Mouse (Mus musculus): ENCODE data around the gene Art3. TPM values are rescaled to one million over a fixed set of nuclear protein-coding genes. Genes with fewer than 3 reads are reported as not detected.
"Not testable (repeated sequence)": the region's sequence is repeated elsewhere in the genome, so short reads cannot be mapped to it uniquely, and the experiment has no call there.

Gene Art3
- polyA plus RNA-seq, 1 experiment from 2014 or later: 3.9 TPM

GRCm38 (mm10) chr5:92348794-92349413 is 17.3 kb downstream of the Art3 start, which contains the start of gene Cxcl10:
Gene Cxcl10 (minus strand): TSS chr5:92348889.
- Histone ChIP-seq H3K4me2 (peak within 1 kb of the TSS; percentile 55), H3K4me3 (replicated peaks) (peak within 1 kb of the TSS; percentile 29), H3K36me3 (no peaks in the 10 kb centered on the region), H3K9ac (0 out of 2 replicates have a peak within 1 kb of the TSS, but pooled peaks have one; percentile 10), H3K27me3 (no peaks in the 10 kb centered on the region), H3K4me1 (peaks cover 16% of the 10 kb centered on the region), H3K9me3 (replicated peaks) (no peaks in the 10 kb centered on the region), H3K27ac (no peak within 1 kb of the TSS)
- WGBS: 16% methylated on average over 14 of the region's 14 CpGs
- ATAC-seq (replicated peaks; ENCODE audit: low FRiP score): peak; percentile 52

- Histone ChIP-seq H3K9me3 (replicated peaks) (no peaks in the 10 kb centered on the region), H3K4me1 (peaks cover 16% of the 10 kb centered on the region), H3K27me3 (no peaks in the 10 kb centered on the region), H3K4me3 (replicated peaks) (no peak overlapping the region), H3K9ac (no peak overlapping the region), H3K36me3 (no peaks in the 10 kb centered on the region), H3K4me2 (no peak overlapping the region), H3K27ac (no peak overlapping the region)
- ATAC-seq (replicated peaks; ENCODE audit: low FRiP score): no peak
- WGBS: 79% methylated on average over 7 of the region's 7 CpGs
Measured at GRCm38 (mm10) chr5:92349731-92350130, 18.1 kb downstream of the Art3 start.

GRCm38 (mm10) chr5:92352716-92353115 is 21.1 kb downstream of the Art3 start:
- not testable (repeated sequence) for H3K9ac ChIP-seq; H3K27ac ChIP-seq; ATAC-seq (replicated peaks; ENCODE audit: low FRiP score); H3K27me3 ChIP-seq; H3K36me3 ChIP-seq; H3K4me3 ChIP-seq (replicated peaks); H3K4me2 ChIP-seq; H3K9me3 ChIP-seq (replicated peaks)
- WGBS: 74% methylated on average over 4 of the region's 4 CpGs
- peaks cover 16% of the 10 kb centered on the region for H3K4me1 ChIP-seq

GRCm38 (mm10) chr5:92353517-92353916 is 21.9 kb downstream of the Art3 start:
- no peak overlapping the region for H3K27ac ChIP-seq
- no peak overlapping the region for H3K9ac ChIP-seq
- no peaks in the 10 kb centered on the region for H3K36me3 ChIP-seq
- H3K9me3 ChIP-seq (replicated peaks): no peaks in the 10 kb centered on the region
- H3K4me1 ChIP-seq: peaks cover 9% of the 10 kb centered on the region
- 51% methylated on average over 11 of the region's 11 CpGs for WGBS
- ATAC-seq (replicated peaks; ENCODE audit: low FRiP score): no peak
- peak overlapping the region; percentile 28 for H3K4me3 ChIP-seq (replicated peaks)
- H3K27me3 ChIP-seq: no peaks in the 10 kb centered on the region
- H3K4me2 ChIP-seq: peak overlapping the region; percentile 41

- 0 out of 2 replicates have a peak, but pooled peaks cover 2% of the 10 kb centered on the region for H3K4me1 ChIP-seq
- H3K4me3 ChIP-seq (replicated peaks): no peak overlapping the region
- no peaks in the 10 kb centered on the region for H3K9me3 ChIP-seq (replicated peaks)
- no peak overlapping the region for H3K27ac ChIP-seq
- H3K36me3 ChIP-seq: no peaks in the 10 kb centered on the region
- no peak overlapping the region for H3K9ac ChIP-seq
- no peak for ATAC-seq (replicated peaks; ENCODE audit: low FRiP score)
- no peaks in the 10 kb centered on the region for H3K27me3 ChIP-seq
- WGBS: 30% methylated on average over 12 of the region's 12 CpGs
- no peak overlapping the region for H3K4me2 ChIP-seq
Measured at GRCm38 (mm10) chr5:92358033-92358432, 26.4 kb downstream of the Art3 start.

- no peak overlapping the region for H3K9ac ChIP-seq
- WGBS: 76% methylated on average over 11 of the region's 11 CpGs
- H3K4me1 ChIP-seq: no peaks in the 10 kb centered on the region
- no peak overlapping the region for H3K27ac ChIP-seq
- H3K27me3 ChIP-seq: no peaks in the 10 kb centered on the region
- no peak overlapping the region for H3K4me2 ChIP-seq
- H3K36me3 ChIP-seq: no peaks in the 10 kb centered on the region
- no peaks in the 10 kb centered on the region for H3K9me3 ChIP-seq (replicated peaks)
- H3K4me3 ChIP-seq (replicated peaks): no peak overlapping the region
- no peak for ATAC-seq (replicated peaks; ENCODE audit: low FRiP score)
Measured at GRCm38 (mm10) chr5:92358767-92359455, 27.3 kb downstream of the Art3 start.

GRCm38 (mm10) chr5:92363179-92363578 is 31.6 kb downstream of the Art3 start:
- H3K9ac ChIP-seq: no peak overlapping the region
- no peak for ATAC-seq (replicated peaks; ENCODE audit: low FRiP score)
- 11% methylated on average over 4 of the region's 4 CpGs for WGBS

GRCm38 (mm10) chr5:92364011-92364410 is 32.4 kb downstream of the Art3 start:
- Histone ChIP-seq H3K27me3 (0 out of 2 replicates have a peak, but pooled peaks cover 4% of the 10 kb centered on the region), H3K4me3 (replicated peaks) (no peak overlapping the region), H3K4me1 (peaks cover 5% of the 10 kb centered on the region; the same call in 1 of the 2 replicates), H3K9ac (no peak overlapping the region), H3K4me2 (no peak overlapping the region), H3K27ac (no peak overlapping the region), H3K9me3 (replicated peaks) (no peaks in the 10 kb centered on the region), H3K36me3 (no peaks in the 10 kb centered on the region)
- WGBS: 88% methylated on average over 5 of the region's 5 CpGs
- no peak for ATAC-seq (replicated peaks; ENCODE audit: low FRiP score)

More at GRCm38 (mm10) chr5:92363179-92363578, 31.6 kb downstream of the Art3 start:
- Histone ChIP-seq H3K4me2 (no peak overlapping the region), H3K4me1 (peaks cover 4% of the 10 kb centered on the region; the same call in 1 of the 2 replicates), H3K4me3 (replicated peaks) (no peak overlapping the region), H3K27me3 (0 out of 2 replicates have a peak, but pooled peaks cover 4% of the 10 kb centered on the region), H3K27ac (no peak overlapping the region), H3K36me3 (no peaks in the 10 kb centered on the region), H3K9me3 (replicated peaks) (no peaks in the 10 kb centered on the region)

- H3K4me3 ChIP-seq (replicated peaks): no peak overlapping the region
- 0 out of 2 replicates have a peak, but pooled peaks cover 4% of the 10 kb centered on the region for H3K27me3 ChIP-seq
- no peak overlapping the region for H3K9ac ChIP-seq
- H3K4me2 ChIP-seq: no peak overlapping the region
- no peak overlapping the region for H3K27ac ChIP-seq
- WGBS: 72% methylated on average over 11 of the region's 11 CpGs
- no peaks in the 10 kb centered on the region for H3K36me3 ChIP-seq
- H3K9me3 ChIP-seq (replicated peaks): no peaks in the 10 kb centered on the region
- H3K4me1 ChIP-seq: peaks cover 11% of the 10 kb centered on the region; the same call in 1 of the 2 replicates
- ATAC-seq (replicated peaks; ENCODE audit: low FRiP score): no peak
Measured at GRCm38 (mm10) chr5:92365146-92365705, 33.6 kb downstream of the Art3 start.

GRCm38 (mm10) chr5:92366565-92366964 is 34.9 kb downstream of the Art3 start:
- no peaks in the 10 kb centered on the region for H3K9me3 ChIP-seq (replicated peaks)
- H3K27ac ChIP-seq: no peak overlapping the region
- H3K36me3 ChIP-seq: no peaks in the 10 kb centered on the region
- WGBS: 42% methylated on average over 6 of the region's 6 CpGs
- 0 out of 2 replicates have a peak, but pooled peaks cover 4% of the 10 kb centered on the region for H3K27me3 ChIP-seq
- no peak for ATAC-seq (replicated peaks; ENCODE audit: low FRiP score)
- no peak overlapping the region for H3K4me2 ChIP-seq
- peaks cover 16% of the 10 kb centered on the region; the same call in 1 of the 2 replicates for H3K4me1 ChIP-seq
- H3K9ac ChIP-seq: no peak overlapping the region
- no peak overlapping the region for H3K4me3 ChIP-seq (replicated peaks)

GRCm38 (mm10) chr5:92368392-92368791 is 36.8 kb downstream of the Art3 start:
- no peaks in the 10 kb centered on the region for H3K9me3 ChIP-seq (replicated peaks)
- H3K27ac ChIP-seq: peak overlapping the region; percentile 56; the same call in 1 of the 2 replicates
- H3K4me2 ChIP-seq: no peak overlapping the region
- no peak overlapping the region for H3K4me3 ChIP-seq (replicated peaks)
- peaks cover 18% of the 10 kb centered on the region; the same call in 1 of the 2 replicates for H3K4me1 ChIP-seq
- 0 out of 2 replicates have a peak, but pooled peaks cover 4% of the 10 kb centered on the region for H3K27me3 ChIP-seq
- H3K9ac ChIP-seq: no peak overlapping the region
- 69% methylated on average over 10 of the region's 10 CpGs for WGBS
- H3K36me3 ChIP-seq: no peaks in the 10 kb centered on the region
- no peak for ATAC-seq (replicated peaks; ENCODE audit: low FRiP score)

All from kidney, embryonic 15.5 days (tissue).